In the genomic region with DNA sequence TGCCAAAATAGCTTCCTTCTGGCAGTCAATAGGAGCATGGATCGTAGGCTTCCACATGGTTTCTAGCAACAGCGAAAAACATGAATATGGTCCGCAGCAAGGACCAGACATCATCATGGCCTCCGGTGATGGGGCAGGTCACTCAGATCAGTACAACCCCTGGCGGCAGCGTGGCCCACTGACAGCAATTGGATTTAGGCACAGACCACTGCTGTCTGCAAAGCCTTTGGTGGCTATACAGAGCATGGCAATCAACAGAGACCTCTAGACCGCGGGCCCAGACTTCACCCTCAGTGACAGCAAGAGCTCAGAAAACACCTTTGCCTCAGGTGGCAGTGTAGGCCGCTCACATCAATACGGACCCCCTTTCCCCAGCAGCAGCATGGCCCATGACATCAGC, we compare ENCODE assay signal across 23 mouse cellular contexts.
DNase-seq lines count a peak whose midpoint lies in the region; ATAC-seq and TF ChIP-seq lines count a peak whose summit lies in the region.
"Had no signal": no experiment of that assay in that cellular context is flagged by ENCODE, and none has a peak within 500 bp of the region (broad histone marks: within the 10 kb centered on the region; RNA-seq: fewer than 3 reads in every experiment).

No protein-coding gene starts in this region.

- no peaks in the 10 kb centered on the region for H3K9me3 ChIP-seq in embryonic facial prominence, embryonic 15.5 days (replicated peaks)
- H3K9me3 ChIP-seq in embryonic facial prominence, embryonic 10.5 days, result no peaks in the 10 kb centered on the region
- H3K9me3 ChIP-seq in lung, embryonic 15.5 days, result no peaks in the 10 kb centered on the region
- no peaks in the 10 kb centered on the region for H3K9me3 ChIP-seq in midbrain, embryonic 12.5 days
- 0 out of 2 replicates have a peak, but pooled peaks cover 3% of the 10 kb centered on the region for H3K9me3 ChIP-seq in midbrain, postnatal 0 days (ENCODE audit: low read length)
- H3K9me3 ChIP-seq: embryonic facial prominence, embryonic 13.5 days; forebrain, embryonic 13.5 days; G1E had no signal

- H3K9ac ChIP-seq in embryonic facial prominence, embryonic 15.5 days, result no peak overlapping the region
- no peak overlapping the region for H3K9ac ChIP-seq in lung, embryonic 15.5 days
- no peak overlapping the region for H3K9ac ChIP-seq in midbrain, embryonic 12.5 days (replicated peaks)
- H3K9ac ChIP-seq in midbrain, postnatal 0 days (replicated peaks; ENCODE audit: low read length, poor library complexity, severe bottlenecking), result no peak overlapping the region
- H3K9ac ChIP-seq: embryonic facial prominence, embryonic 13.5 days; forebrain, embryonic 13.5 days; forebrain, postnatal 0 days had no signal

- H3K4me3 ChIP-seq in embryonic facial prominence, embryonic 15.5 days (replicated peaks), result no peak overlapping the region
- no peak overlapping the region for H3K4me3 ChIP-seq in embryonic facial prominence, embryonic 10.5 days
- H3K4me3 ChIP-seq in lung, embryonic 15.5 days, result no peak overlapping the region
- no peak overlapping the region for H3K4me3 ChIP-seq in midbrain, embryonic 12.5 days
- no peak overlapping the region for H3K4me3 ChIP-seq in midbrain, postnatal 0 days (ENCODE audit: low read depth, low read length)
- H3K4me3 ChIP-seq: embryonic facial prominence, embryonic 13.5 days; forebrain, embryonic 13.5 days had no signal

- DNase-seq in embryonic facial prominence, embryonic 10.5 days (ENCODE audit: low spot score), result no peak
- DNase-seq in lung, postnatal 14 days, result no peak
- no peak for DNase-seq in midbrain, postnatal 0 days (ENCODE audit: low spot score)
- DNase-seq: adrenal gland, adult 8-10 months; adrenal gland, postnatal 14 days; adrenal gland, postnatal 36 days; B cell, adult 2 months; cerebellum, adult 11-12 months; cerebellum, adult 2 months; cerebellum, adult 9-10 months; cerebellum, postnatal 10 days; cerebellum, postnatal 25 days; forebrain, postnatal 0 days had no signal

- no peaks in the 10 kb centered on the region for H3K27me3 ChIP-seq in embryonic facial prominence, embryonic 15.5 days
- H3K27me3 ChIP-seq in embryonic facial prominence, embryonic 10.5 days (replicated peaks; ENCODE audit: low read depth, poor library complexity, severe bottlenecking), result no peaks in the 10 kb centered on the region
- no peaks in the 10 kb centered on the region for H3K27me3 ChIP-seq in lung, embryonic 15.5 days
- no peaks in the 10 kb centered on the region for H3K27me3 ChIP-seq in midbrain, embryonic 12.5 days
- H3K27me3 ChIP-seq in midbrain, postnatal 0 days (ENCODE audit: insufficient read depth, low read length), result no peaks in the 10 kb centered on the region
- H3K27me3 ChIP-seq: CH12.LX; embryonic facial prominence, embryonic 13.5 days; forebrain, embryonic 13.5 days had no signal

- H3K4me2 ChIP-seq in embryonic facial prominence, embryonic 15.5 days (replicated peaks), result no peak overlapping the region
- no peak overlapping the region for H3K4me2 ChIP-seq in lung, embryonic 15.5 days
- H3K4me2 ChIP-seq in midbrain, embryonic 12.5 days (replicated peaks), result no peak overlapping the region
- H3K4me2 ChIP-seq in midbrain, postnatal 0 days (ENCODE audit: low read depth, low read length, poor library complexity, severe bottlenecking), result no peak overlapping the region
- H3K4me2 ChIP-seq: embryonic facial prominence, embryonic 13.5 days; forebrain, embryonic 13.5 days had no signal

- no peaks in the 10 kb centered on the region for H3K36me3 ChIP-seq in embryonic facial prominence, embryonic 15.5 days
- no peaks in the 10 kb centered on the region for H3K36me3 ChIP-seq in embryonic facial prominence, embryonic 10.5 days (replicated peaks)
- H3K36me3 ChIP-seq in lung, embryonic 15.5 days, result no peaks in the 10 kb centered on the region
- no peaks in the 10 kb centered on the region for H3K36me3 ChIP-seq in midbrain, embryonic 12.5 days
- no peaks in the 10 kb centered on the region for H3K36me3 ChIP-seq in midbrain, postnatal 0 days (ENCODE audit: insufficient read depth, low read length)
- H3K36me3 ChIP-seq: embryonic facial prominence, embryonic 13.5 days; G1E had no signal

- H3K27ac ChIP-seq in embryonic facial prominence, embryonic 15.5 days (replicated peaks), result no peak overlapping the region
- no peak overlapping the region for H3K27ac ChIP-seq in embryonic facial prominence, embryonic 10.5 days (replicated peaks)
- no peak overlapping the region for H3K27ac ChIP-seq in lung, embryonic 15.5 days
- no peak overlapping the region for H3K27ac ChIP-seq in midbrain, embryonic 12.5 days (replicated peaks)
- no peak overlapping the region for H3K27ac ChIP-seq in midbrain, postnatal 0 days (ENCODE audit: low read depth, low read length)
- H3K27ac ChIP-seq: embryonic facial prominence, embryonic 13.5 days; forebrain, embryonic 13.5 days had no signal

- no peak for TF ChIP-seq CTCF in midbrain, postnatal 0 days (IDR thresholded peaks at IDR 0.05)

- ATAC-seq in embryonic facial prominence, embryonic 15.5 days (ENCODE audit: insufficient number of reproducible peaks, low FRiP score, low TSS enrichment, low read depth), result 0 out of 2 replicates have a peak, but pooled peaks have one; percentile 54
- peak; percentile 57 for ATAC-seq in lung, embryonic 15.5 days (ENCODE audit: borderline replicate concordance, extremely low read depth, low FRiP score, low TSS enrichment)
- 0 out of 2 replicates have a peak, but pooled peaks have one; percentile 27 for ATAC-seq in midbrain, embryonic 12.5 days (ENCODE audit: low FRiP score, low read depth)
- no peak for ATAC-seq in midbrain, postnatal 0 days (ENCODE audit: low FRiP score)
- ATAC-seq: activated CD4-positive, CD25-positive, alpha-beta regulatory T cell, adult 4 months; CD4-positive, CD25-positive, alpha-beta regulatory T cell, adult 4 months; forebrain, embryonic 13.5 days; forebrain, postnatal 0 days; Patski had no signal

- 95% methylated on average over 10 of the region's 10 CpGs for WGBS in embryonic facial prominence, embryonic 15.5 days
- WGBS in embryonic facial prominence, embryonic 10.5 days, result 93% methylated on average over 10 of the region's 10 CpGs
- WGBS in lung, embryonic 15.5 days, result 92% methylated on average over 10 of the region's 10 CpGs
- WGBS in midbrain, embryonic 12.5 days, result 96% methylated on average over 10 of the region's 10 CpGs
- 95% methylated on average over 10 of the region's 10 CpGs for WGBS in midbrain, postnatal 0 days

- no peaks in the 10 kb centered on the region for H3K4me1 ChIP-seq in embryonic facial prominence, embryonic 15.5 days
- no peaks in the 10 kb centered on the region for H3K4me1 ChIP-seq in embryonic facial prominence, embryonic 10.5 days
- H3K4me1 ChIP-seq in lung, embryonic 15.5 days, result no peaks in the 10 kb centered on the region
- no peaks in the 10 kb centered on the region for H3K4me1 ChIP-seq in midbrain, embryonic 12.5 days
- no peaks in the 10 kb centered on the region for H3K4me1 ChIP-seq in midbrain, postnatal 0 days (ENCODE audit: insufficient read depth, low read length)
- H3K4me1 ChIP-seq: embryonic facial prominence, embryonic 13.5 days; forebrain, embryonic 13.5 days had no signal
